ENCODE assay signal across 9 mouse cellular contexts in genomic region chr1:89183261-89183831, GRCm38 (mm10).
A peak's percentile ranks its signal among the peaks of the same experiment; 100 is the strongest.
DNase-seq lines count a peak whose midpoint lies in the region; ATAC-seq lines count a peak whose summit lies in the region.
"Had no signal": no experiment of that assay in that cellular context is flagged by ENCODE, and none has a peak within 500 bp of the region (broad histone marks: within the 10 kb centered on the region; RNA-seq: fewer than 3 reads in every experiment).

No protein-coding gene starts in this region.

- H3K4me2 ChIP-seq in kidney, embryonic 15.5 days: no peak overlapping the region
- peak overlapping the region; percentile 45 for H3K4me2 ChIP-seq in forebrain, embryonic 13.5 days
- H3K4me2 ChIP-seq in hindbrain, embryonic 13.5 days: peak overlapping the region; percentile 38; the same call in 1 of the 2 replicates

- 35% methylated on average over 9 of the region's 9 CpGs for WGBS in kidney, embryonic 15.5 days
- WGBS in forebrain, embryonic 13.5 days: 0% methylated on average over 9 of the region's 9 CpGs
- 13% methylated on average over 9 of the region's 9 CpGs for WGBS in hindbrain, embryonic 13.5 days
- WGBS in midbrain, embryonic 10.5 days: 17% methylated on average over 9 of the region's 9 CpGs

- 0 out of 2 replicates have a peak, but pooled peaks have one; percentile 46 for ATAC-seq in kidney, embryonic 15.5 days (replicated peaks; ENCODE audit: low FRiP score)
- peak; percentile 77 for ATAC-seq in forebrain, embryonic 13.5 days
- peak; percentile 70 for ATAC-seq in hindbrain, embryonic 13.5 days (ENCODE audit: low FRiP score)

- peaks cover 13% of the 10 kb centered on the region for H3K4me1 ChIP-seq in kidney, embryonic 15.5 days
- H3K4me1 ChIP-seq in forebrain, embryonic 13.5 days: peaks cover 22% of the 10 kb centered on the region
- H3K4me1 ChIP-seq in hindbrain, embryonic 13.5 days (replicated peaks): peaks cover 16% of the 10 kb centered on the region
- H3K4me1 ChIP-seq in midbrain, embryonic 10.5 days: peaks cover 39% of the 10 kb centered on the region

- H3K27me3 ChIP-seq in kidney, embryonic 15.5 days: no peaks in the 10 kb centered on the region
- no peaks in the 10 kb centered on the region for H3K27me3 ChIP-seq in forebrain, embryonic 13.5 days
- no peaks in the 10 kb centered on the region for H3K27me3 ChIP-seq in hindbrain, embryonic 13.5 days
- H3K27me3 ChIP-seq in midbrain, embryonic 10.5 days (ENCODE audit: low read depth, poor library complexity, severe bottlenecking): no peaks in the 10 kb centered on the region

- no peaks in the 10 kb centered on the region for H3K9me3 ChIP-seq in kidney, embryonic 15.5 days (replicated peaks)
- H3K9me3 ChIP-seq in forebrain, embryonic 13.5 days (replicated peaks): no peaks in the 10 kb centered on the region
- no peaks in the 10 kb centered on the region for H3K9me3 ChIP-seq in hindbrain, embryonic 13.5 days
- 0 out of 2 replicates have a peak, but pooled peaks cover 4% of the 10 kb centered on the region for H3K9me3 ChIP-seq in midbrain, embryonic 10.5 days (replicated peaks)

- DNase-seq in kidney, adult 8-10 months: no peak
- DNase-seq in midbrain, embryonic 10.5 days (ENCODE audit: low spot score): peak; percentile 74
- no peak for DNase-seq in frontal cortex, adult 2 months (ENCODE audit: extremely low spot score in 1 of 2, low spot score in 1 of 2)
- no peak for DNase-seq in natural killer cell, adult 2 months (ENCODE audit: low spot score in 2 of 2)
- DNase-seq in frontal cortex, postnatal 36 days (ENCODE audit: low spot score in 2 of 2): no peak

- no peak overlapping the region for H3K27ac ChIP-seq in kidney, embryonic 15.5 days
- peak overlapping the region; percentile 54 for H3K27ac ChIP-seq in forebrain, embryonic 13.5 days
- 0 out of 2 replicates have a peak overlapping the region, but pooled peaks have one; percentile 49 for H3K27ac ChIP-seq in hindbrain, embryonic 13.5 days
- peak overlapping the region; percentile 91 for H3K27ac ChIP-seq in midbrain, embryonic 10.5 days (replicated peaks)
- H3K27ac ChIP-seq: liver, embryonic 14.5 days had no signal

- no peak overlapping the region for H3K4me3 ChIP-seq in kidney, embryonic 15.5 days (replicated peaks)
- H3K4me3 ChIP-seq in forebrain, embryonic 13.5 days: no peak overlapping the region
- no peak overlapping the region for H3K4me3 ChIP-seq in hindbrain, embryonic 13.5 days
- H3K4me3 ChIP-seq in midbrain, embryonic 10.5 days: peak overlapping the region; percentile 39

- no peaks in the 10 kb centered on the region for H3K36me3 ChIP-seq in kidney, embryonic 15.5 days
- H3K36me3 ChIP-seq in forebrain, embryonic 13.5 days (ENCODE audit: poor library complexity, severe bottlenecking): no peaks in the 10 kb centered on the region
- no peaks in the 10 kb centered on the region for H3K36me3 ChIP-seq in hindbrain, embryonic 13.5 days
- no peaks in the 10 kb centered on the region for H3K36me3 ChIP-seq in midbrain, embryonic 10.5 days

- no peak overlapping the region for H3K9ac ChIP-seq in kidney, embryonic 15.5 days
- H3K9ac ChIP-seq in forebrain, embryonic 13.5 days: no peak overlapping the region
- no peak overlapping the region for H3K9ac ChIP-seq in hindbrain, embryonic 13.5 days
- H3K9ac ChIP-seq: liver, embryonic 14.5 days had no signal
